Mouse (Mus musculus): ENCODE results near the gene Gm8020.
"Not testable (repeated sequence)": the region's sequence is repeated elsewhere in the genome, so short reads cannot be mapped to it uniquely, and the experiment has no call there.

Gm8020 gene

GRCm38 (mm10) chr14:42502249-42502648, at the start of gene Gm8020:
Gm8020 (minus strand) TSS chr14:42502349.
- not testable (repeated sequence) for DNase-seq (ENCODE audit: low read depth)

- not testable (repeated sequence) for DNase-seq (ENCODE audit: low read depth)
Measured at GRCm38 (mm10) chr14:42543170-42543701, 41.1 kb upstream of the Gm8020 start.

GRCm38 (mm10) chr14:42542316-42543169, 40.4 kb upstream of the Gm8020 start:
- not testable (repeated sequence) for DNase-seq (ENCODE audit: low read depth)

- not testable (repeated sequence) for DNase-seq (ENCODE audit: low read depth)
Measured at GRCm38 (mm10) chr14:42524182-42524581, 22.0 kb upstream of the Gm8020 start, which contains the start of gene Gm8024. Gm8024 (minus strand) TSS chr14:42524282.

- DNase-seq (ENCODE audit: low read depth) = not testable (repeated sequence)
Measured at GRCm38 (mm10) chr14:42463581-42463980, 38.6 kb downstream of the Gm8020 start, which contains the start of gene Gm8011. Gm8011 (plus strand) TSS chr14:42463881.

Measured in c-Kit-positive CD71-negative TER-119-negative erythroid progenitor cells, embryonic 14.5 days (primary cell).